Comparison of ENCODE assay signal across 28 mouse cellular contexts in genomic region chr5:21547005-21547404, GRCm38 (mm10). TPM values are rescaled to one million over a fixed set of nuclear protein-coding genes. Genes with fewer than 3 reads are reported as not detected.
DNase-seq lines count a peak whose midpoint lies in the region; ATAC-seq and TF ChIP-seq lines count a peak whose summit lies in the region.
"Had no signal": no experiment of that assay in that cellular context is flagged by ENCODE, and none has a peak within 500 bp of the region (broad histone marks: within the 10 kb centered on the region; RNA-seq: fewer than 3 reads in every experiment).

No protein-coding gene starts in this region.

- no peak overlapping the region for H3K9ac ChIP-seq in stomach, postnatal 0 days (ENCODE audit: low read length)
- H3K9ac ChIP-seq: embryonic facial prominence, embryonic 15.5 days; forebrain, embryonic 13.5 days; heart, embryonic 12.5 days; hindbrain, embryonic 15.5 days; limb, embryonic 12.5 days; liver, embryonic 12.5 days; midbrain, embryonic 12.5 days; neural tube, embryonic 13.5 days had no signal

- H3K27ac ChIP-seq in stomach, postnatal 0 days (replicated peaks) = no peak overlapping the region
- H3K27ac ChIP-seq in hindbrain, embryonic 10.5 days = no peak overlapping the region
- H3K27ac ChIP-seq: embryonic facial prominence, embryonic 15.5 days; forebrain, embryonic 13.5 days; heart, adult 2 months; hindbrain, embryonic 15.5 days; limb, embryonic 12.5 days; liver, embryonic 12.5 days; midbrain, embryonic 12.5 days; neural tube, embryonic 13.5 days had no signal

- TF ChIP-seq EP300 in stomach, postnatal 0 days (optimal IDR thresholded peaks at IDR 0.05) = no peak

- peak; percentile 48 to 67; a peak in 2 of 4 replicates for ATAC-seq in hematopoietic stem cell, adult 5-6 weeks (replicated peaks in 1 of 2; ENCODE audit: insufficient read depth in 1 of 2, low FRiP score in 2 of 2, low TSS enrichment in 1 of 2, low read depth in 1 of 2, poor library complexity in 2 of 2, severe bottlenecking in 2 of 2)
- ATAC-seq in stomach, postnatal 0 days (ENCODE audit: low FRiP score, low TSS enrichment) = no peak
- no peak for ATAC-seq in megakaryocyte-erythroid progenitor cell, adult 5-6 weeks (replicated peaks; ENCODE audit: low FRiP score, low TSS enrichment, poor library complexity, severe bottlenecking)
- ATAC-seq: CD4-positive, CD25-positive, alpha-beta regulatory T cell, adult 4 months; forebrain, embryonic 13.5 days; inflammation-experienced regulatory T-cells, adult 6 months; liver, embryonic 12.5 days had no signal

- no peaks in the 10 kb centered on the region for H3K36me3 ChIP-seq in stomach, postnatal 0 days (ENCODE audit: control insufficient read depth, insufficient read depth, low read length)
- H3K36me3 ChIP-seq in hindbrain, embryonic 10.5 days = no peaks in the 10 kb centered on the region
- H3K36me3 ChIP-seq: heart, embryonic 12.5 days; hindbrain, embryonic 15.5 days; liver, embryonic 12.5 days; midbrain, embryonic 12.5 days; neural tube, embryonic 13.5 days had no signal

- H3K9me3 ChIP-seq in stomach, postnatal 0 days (ENCODE audit: control insufficient read depth, low read length) = no peaks in the 10 kb centered on the region
- 0 out of 2 replicates have a peak, but pooled peaks cover 3% of the 10 kb centered on the region for H3K9me3 ChIP-seq in hindbrain, embryonic 10.5 days
- H3K9me3 ChIP-seq: embryonic facial prominence, embryonic 15.5 days; forebrain, embryonic 13.5 days; heart, embryonic 12.5 days; hindbrain, embryonic 15.5 days; liver, embryonic 12.5 days; midbrain, embryonic 12.5 days; neural tube, embryonic 13.5 days had no signal

- 74% methylated on average over 8 of the region's 8 CpGs for WGBS in stomach, postnatal 0 days
- 86% methylated on average over 8 of the region's 8 CpGs for WGBS in hindbrain, embryonic 10.5 days

- H3K4me2 ChIP-seq in stomach, postnatal 0 days (replicated peaks; ENCODE audit: low read depth) = no peak overlapping the region
- H3K4me2 ChIP-seq: embryonic facial prominence, embryonic 15.5 days; forebrain, embryonic 13.5 days; heart, embryonic 12.5 days; hindbrain, embryonic 15.5 days; liver, embryonic 12.5 days; midbrain, embryonic 12.5 days; neural tube, embryonic 13.5 days had no signal

- peak; percentile 28 for TF ChIP-seq CTCF in stomach, postnatal 0 days (IDR thresholded peaks at IDR 0.05; ENCODE audit: low read depth)

- H3K27me3 ChIP-seq in stomach, postnatal 0 days (ENCODE audit: control insufficient read depth, insufficient read depth, low read length) = no peaks in the 10 kb centered on the region
- no peaks in the 10 kb centered on the region for H3K27me3 ChIP-seq in hindbrain, embryonic 10.5 days (ENCODE audit: insufficient read depth, poor library complexity, severe bottlenecking)
- H3K27me3 ChIP-seq: embryonic facial prominence, embryonic 15.5 days; forebrain, embryonic 13.5 days; heart, embryonic 12.5 days; hindbrain, embryonic 15.5 days; limb, embryonic 12.5 days; midbrain, embryonic 12.5 days; neural tube, embryonic 13.5 days had no signal

- peak; percentile 70 for DNase-seq in heart, adult 11 months
- DNase-seq in heart, adult 18-20 months = no peak
- peak; percentile 23 for DNase-seq in A20 (ENCODE audit: low read depth, low spot score)
- no peak for DNase-seq in stomach, postnatal 0 days (ENCODE audit: low spot score)
- DNase-seq in hindbrain, embryonic 10.5 days (ENCODE audit: low spot score) = no peak
- DNase-seq: cerebellum, adult 11-12 months; cerebellum, adult 9-11 months; gastrocnemius, postnatal 14 days; heart, adult 2 months; heart, postnatal 4 days; kidney, adult 11 months; kidney, postnatal 25 days; lung, adult 2 months; lung, postnatal 10 days; thymus, adult 18-20 months; thymus, postnatal 25 days had no signal

- no peaks in the 10 kb centered on the region for H3K4me1 ChIP-seq in stomach, postnatal 0 days (replicated peaks; ENCODE audit: control insufficient read depth, insufficient read depth)
- peaks cover 26% of the 10 kb centered on the region for H3K4me1 ChIP-seq in hindbrain, embryonic 10.5 days (replicated peaks)
- H3K4me1 ChIP-seq: hindbrain, embryonic 15.5 days; liver, embryonic 12.5 days; midbrain, embryonic 12.5 days had no signal

- H3K4me3 ChIP-seq in stomach, postnatal 0 days (ENCODE audit: low read depth, low read length) = no peak overlapping the region
- no peak overlapping the region for H3K4me3 ChIP-seq in hindbrain, embryonic 10.5 days
- H3K4me3 ChIP-seq: embryonic facial prominence, embryonic 15.5 days; forebrain, embryonic 13.5 days; heart, adult 2 months; heart, embryonic 12.5 days; hindbrain, embryonic 15.5 days; limb, embryonic 12.5 days; liver, embryonic 12.5 days; midbrain, embryonic 12.5 days; neural tube, embryonic 13.5 days had no signal

RNA-seq across cellular contexts. Expression of gene Lrrc17, which starts 3.6 kb away (rescaled TPM):
- total RNA-seq in heart, adult 18-20 months (2021) = 1 to 10 TPM; 2.0 to 2.8 TPM
- not detected in 2 replicates for total RNA-seq in hematopoietic stem cell, adult 5-6 weeks (2017)
- polyA plus RNA-seq in stomach, postnatal 0 days (2015; fragmentation: Nextera tagmentation; extraction: Ambion mirVana) = 18.5 and 20.2 TPM in 2 replicates
- 6.1 and 12.8 TPM in 2 replicates for polyA plus RNA-seq in hindbrain, embryonic 10.5 days (2016; fragmentation: Nextera tagmentation; extraction: Ambion mirVana)
- not detected in 2 replicates for total RNA-seq in megakaryocyte-erythroid progenitor cell, adult 5-6 weeks (2014; fragmentation: Nextera tagmentation)
- total RNA-seq in megakaryocyte-erythroid progenitor cell, adult 5-6 weeks (2017) = not detected in 2 replicates
- polyA plus RNA-seq: CD4-positive, CD25-positive, alpha-beta regulatory T cell, adult 4 months; inflammation-experienced regulatory T-cells, adult 6 months had no signal

Comparison
In these comparisons a context has a peak if more than half of its experiments do, and no peak if none do; other contexts are left out.
1. DNase-seq: peak in heart, adult 11 months (single experiment) and A20 (single experiment); none in heart, adult 18-20 months (0 of 2), stomach, postnatal 0 days (single experiment) and hindbrain, embryonic 10.5 days (single experiment).
2. ATAC-seq: peak in hematopoietic stem cell, adult 5-6 weeks (2 of 2); none in stomach, postnatal 0 days (single experiment) and megakaryocyte-erythroid progenitor cell, adult 5-6 weeks (single experiment).